Mouse (Mus musculus) kidney, postnatal 14 days (tissue): ENCODE results near the gene Ppy.
A peak's percentile ranks its signal among the peaks of the same experiment; 100 is the strongest.

Experiments used
- DNase-seq: peaks from one replicate; pipeline ENCODE4 v3.0.0; 2022; ENCODE audit warnings: mixed read lengths

Ppy gene

DNA sequence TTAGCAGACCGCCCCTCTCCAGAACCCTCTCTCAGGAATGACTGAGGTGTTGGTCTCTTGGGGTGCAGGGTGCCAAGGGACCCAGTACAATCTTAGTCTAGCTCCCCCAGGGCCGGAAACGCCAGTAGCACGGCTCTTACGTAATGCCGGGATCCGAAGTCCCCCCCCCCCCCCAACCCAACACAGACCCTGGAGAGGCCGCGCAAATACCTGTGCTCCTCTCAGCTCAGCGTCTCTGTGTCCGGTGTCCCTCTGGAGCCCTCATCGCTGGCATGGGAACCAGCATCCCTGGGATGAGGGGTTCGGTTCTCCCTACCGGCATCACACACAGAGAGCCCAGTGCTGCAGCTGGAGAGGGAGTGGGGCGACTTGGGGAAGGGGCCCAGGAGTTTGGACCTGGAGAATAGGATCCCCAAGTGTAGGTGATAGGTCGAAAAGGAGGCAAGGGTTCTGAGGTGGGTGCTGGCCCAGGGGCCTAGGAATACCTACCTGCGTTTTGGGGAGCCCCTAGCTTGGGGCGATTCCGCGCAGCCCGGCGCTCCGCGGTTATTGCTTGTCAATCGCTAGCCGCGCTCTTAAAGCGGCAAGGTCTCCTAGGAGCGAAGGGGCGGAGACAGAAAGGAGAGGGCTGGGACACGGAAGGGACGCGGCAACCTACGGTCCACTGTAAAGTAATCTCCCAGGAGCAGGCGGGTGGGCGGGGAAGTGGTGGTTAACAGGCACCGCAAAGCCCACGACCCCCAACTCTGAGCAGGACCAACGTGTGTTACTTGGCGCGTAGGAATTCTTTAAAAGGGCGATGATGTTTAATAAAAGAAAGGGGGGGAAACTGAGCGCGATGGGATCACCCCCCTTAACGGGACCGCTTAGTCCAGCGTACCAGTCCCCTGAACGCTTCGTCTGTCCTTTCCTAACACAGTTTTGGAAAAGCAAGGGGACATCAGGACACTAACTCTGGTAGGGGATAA lies 12.9 kb downstream of the Ppy start, which contains the start of gene Mpp2:
Mpp2 (minus strand) TSS at position 585 of the 968 bp plus-strand sequence.
- peak; percentile 73 for DNase-seq

DNA sequence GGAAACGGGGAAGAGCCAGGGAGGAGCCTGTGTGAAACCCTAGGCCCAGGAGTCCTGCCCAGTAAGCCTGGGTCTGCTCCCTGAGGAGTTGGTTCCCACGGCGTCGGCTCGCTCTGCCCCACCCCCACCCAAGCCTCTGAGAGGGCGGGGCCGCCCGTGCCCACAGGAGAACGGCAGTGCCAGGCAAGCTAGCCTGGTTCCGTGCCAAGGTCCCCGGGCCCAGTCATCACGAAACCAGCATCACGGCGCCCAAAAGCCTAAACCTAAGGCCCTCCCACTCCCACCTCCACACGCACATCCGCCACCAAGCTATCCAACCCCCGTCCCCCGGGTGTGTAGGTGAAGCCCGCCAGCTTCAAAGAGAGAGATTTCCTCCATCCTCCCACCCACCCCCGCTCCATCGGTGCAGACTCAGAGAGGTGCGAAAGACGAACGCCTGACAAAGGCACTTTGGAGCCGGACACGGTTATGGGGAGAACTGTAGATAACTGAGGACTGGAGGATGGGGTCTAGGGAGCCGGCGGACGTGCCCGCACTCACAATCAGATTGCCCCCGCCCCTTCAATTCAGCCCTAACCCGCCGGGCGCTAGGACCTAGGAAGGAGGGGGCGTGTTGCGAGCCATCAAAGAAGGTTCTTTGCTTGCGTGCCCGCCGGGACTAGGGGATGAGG lies 13.9 kb downstream of the Ppy start:
- peak; percentile 77 for DNase-seq

DNA sequence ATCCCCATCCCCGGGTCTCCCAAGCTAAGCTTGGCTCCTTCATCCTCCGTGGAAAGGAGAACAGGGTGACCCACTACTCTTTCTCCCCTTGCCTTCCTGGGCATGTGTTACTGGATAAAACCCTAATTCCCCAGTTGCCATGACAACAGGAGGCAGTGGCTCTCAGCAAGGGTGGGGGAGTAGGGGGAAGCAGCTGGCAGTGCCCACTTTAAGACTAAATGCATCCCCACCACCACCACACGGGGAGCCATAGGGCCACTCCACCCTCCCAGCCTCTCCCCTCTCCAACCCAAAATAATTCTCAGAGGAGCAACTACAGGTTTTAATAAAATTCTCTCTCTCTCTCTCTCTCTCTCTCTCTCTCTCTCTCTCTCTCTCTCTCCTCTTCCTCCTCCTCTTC lies 14.8 kb downstream of the Ppy start:
- DNase-seq: no peak

DNA sequence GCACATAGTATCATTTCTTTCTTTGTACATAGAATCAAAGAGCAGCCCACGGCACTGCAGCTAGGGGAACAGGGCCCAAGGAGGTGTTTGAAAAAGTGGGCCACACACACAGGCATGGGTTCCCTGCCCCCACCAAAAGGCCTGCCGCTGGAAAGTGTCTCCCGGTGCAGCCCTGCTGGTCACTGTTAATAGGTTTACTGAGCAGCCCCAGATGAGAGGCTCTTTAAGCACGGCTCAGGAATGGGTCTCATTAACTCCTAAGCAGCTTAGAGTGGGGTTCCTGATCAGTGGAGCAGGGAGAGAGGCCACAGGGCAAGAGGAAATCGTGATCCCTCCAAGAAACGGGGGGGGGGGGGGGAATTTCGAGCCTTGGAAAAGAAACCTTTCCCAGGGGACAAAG lies 17.0 kb downstream of the Ppy start:
- DNase-seq: peak; percentile 33

DNA sequence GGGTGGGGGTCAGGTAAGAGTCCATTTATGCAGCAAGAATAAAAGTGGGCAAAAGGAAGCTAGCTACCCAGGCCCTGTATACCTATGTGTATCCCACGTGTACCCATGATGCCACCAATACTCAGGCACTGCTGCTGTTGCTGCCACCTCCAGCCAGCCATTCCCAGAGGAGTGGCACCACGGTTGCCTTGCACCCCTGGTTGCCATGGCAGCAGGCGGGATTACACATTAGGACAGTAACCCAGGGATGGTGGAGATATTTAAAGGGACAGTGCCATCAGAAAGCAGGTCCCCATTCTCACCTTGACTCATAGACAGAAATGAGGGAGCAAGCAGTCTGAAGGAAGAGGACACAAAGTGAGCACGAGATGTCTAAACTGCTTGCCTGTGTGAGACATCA lies 17.9 kb downstream of the Ppy start:
- no peak for DNase-seq

DNA sequence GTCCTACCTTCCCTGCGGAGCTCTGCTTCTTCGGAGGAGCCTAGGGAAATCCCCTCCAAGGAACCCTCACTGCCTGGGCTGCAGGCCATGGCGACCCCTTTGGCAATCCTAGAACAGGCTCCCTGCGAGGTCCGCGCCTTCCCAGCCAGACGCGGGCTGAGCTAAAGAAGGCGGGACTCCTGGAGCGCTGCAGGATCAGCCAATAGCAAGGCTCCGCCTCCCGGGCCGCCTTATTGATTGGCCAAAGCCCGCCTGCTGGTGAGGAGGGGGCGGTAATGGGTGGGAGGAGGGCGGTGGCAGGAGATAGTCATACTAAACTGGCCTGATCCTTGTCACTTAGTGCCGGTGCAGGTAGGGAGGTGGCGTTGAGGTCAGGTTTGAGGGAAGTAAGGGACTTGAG lies 18.8 kb downstream of the Ppy start:
- peak; percentile 82 for DNase-seq

DNA sequence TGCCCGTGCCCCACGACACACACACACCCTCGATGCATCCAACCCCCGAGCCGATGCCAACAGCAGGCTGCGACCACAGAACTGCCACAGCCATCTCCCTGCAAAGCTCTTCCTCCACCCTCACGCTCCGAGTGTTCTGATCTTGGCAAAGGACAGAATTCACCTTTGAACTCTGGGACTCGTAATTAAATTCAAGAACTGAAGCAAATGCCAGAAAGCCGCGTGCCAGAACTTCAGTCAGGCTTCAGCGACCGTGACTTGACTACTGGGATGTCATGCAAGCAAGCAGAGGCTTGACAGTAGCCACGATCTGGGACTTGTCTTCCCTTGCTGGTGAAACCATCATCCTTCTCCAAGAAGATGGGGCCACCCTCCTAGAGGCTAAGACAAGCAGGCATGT lies 27.4 kb downstream of the Ppy start:
- peak; percentile 54 for DNase-seq

DNA sequence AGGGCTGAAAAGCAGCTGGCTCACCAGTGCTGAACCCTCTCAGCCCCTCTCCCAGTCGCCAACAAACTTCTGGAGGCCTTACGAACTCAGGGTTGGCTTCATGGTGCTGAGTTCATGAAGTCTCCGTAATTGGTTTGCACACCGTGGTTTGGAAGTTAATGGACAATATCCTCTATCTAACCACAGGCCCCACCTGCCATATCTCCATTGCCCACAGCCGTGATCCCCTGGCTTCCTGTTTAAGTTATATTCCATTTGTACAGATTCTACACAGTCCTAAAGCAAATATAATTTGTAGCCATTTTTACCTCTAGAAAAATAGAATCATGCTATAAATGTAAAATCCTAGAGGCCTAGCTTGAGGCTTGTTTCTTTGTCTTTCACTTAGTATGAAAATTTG lies 28.4 kb downstream of the Ppy start:
- no peak for DNase-seq

DNA sequence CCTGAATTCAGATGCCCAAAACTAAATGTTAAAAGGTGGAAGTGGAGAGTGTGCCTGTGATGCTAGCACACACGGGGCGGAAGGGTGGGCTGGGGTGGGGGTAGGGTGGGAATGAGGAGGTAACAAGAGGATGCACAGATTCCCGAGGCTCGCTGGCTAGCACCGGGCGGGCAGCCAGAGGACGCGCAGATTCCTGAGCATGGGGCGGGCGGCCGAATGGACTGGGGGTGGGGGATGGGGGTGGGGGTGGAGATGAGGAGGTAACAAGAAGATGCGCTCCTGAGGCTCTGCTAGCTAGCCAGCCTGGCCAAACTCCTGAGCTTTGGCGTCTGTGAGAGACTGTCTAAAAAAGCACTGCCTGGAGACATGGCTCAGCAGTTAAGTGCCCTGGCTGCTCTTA lies 30.7 kb downstream of the Ppy start:
- no peak for DNase-seq

DNA sequence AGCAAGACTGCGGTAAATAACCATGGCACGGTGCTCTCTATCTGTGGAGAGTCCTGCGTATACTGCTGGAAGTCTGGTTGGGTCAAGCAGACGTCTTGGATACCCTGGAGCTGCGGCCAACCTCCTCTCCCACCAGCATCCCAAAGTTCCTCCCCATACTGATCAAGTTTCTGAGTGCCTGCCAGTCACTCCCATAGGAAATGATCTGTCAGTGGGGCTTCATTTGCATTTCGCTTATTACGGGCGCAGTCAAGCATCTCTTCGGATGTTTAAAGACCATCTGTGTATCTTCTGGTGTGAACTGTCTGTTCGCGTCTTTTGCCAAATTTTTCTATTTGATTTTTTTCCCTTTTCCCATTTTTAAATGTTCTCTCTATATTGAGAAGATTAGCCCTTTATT lies 31.5 kb downstream of the Ppy start:
- DNase-seq: no peak

DNA sequence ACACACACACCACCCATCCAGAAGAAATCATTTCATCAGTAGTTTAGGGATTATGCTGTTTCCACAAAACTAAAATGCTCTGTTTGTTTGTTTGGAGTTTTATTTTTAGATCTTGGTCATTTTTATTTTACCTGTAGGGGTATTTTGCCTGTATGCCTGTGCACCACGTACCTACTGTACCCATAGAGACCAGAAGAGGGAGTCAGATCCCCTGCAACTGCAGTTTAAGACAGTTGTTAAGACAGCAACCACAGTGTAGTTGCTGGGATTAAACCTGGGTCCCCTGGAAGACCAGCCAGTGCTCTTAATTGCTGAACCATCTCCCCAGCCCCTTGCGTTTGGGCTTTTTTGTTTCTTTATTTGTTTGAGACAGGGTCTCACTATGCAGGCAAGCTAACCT lies 32.1 kb downstream of the Ppy start:
- DNase-seq: no peak

DNA sequence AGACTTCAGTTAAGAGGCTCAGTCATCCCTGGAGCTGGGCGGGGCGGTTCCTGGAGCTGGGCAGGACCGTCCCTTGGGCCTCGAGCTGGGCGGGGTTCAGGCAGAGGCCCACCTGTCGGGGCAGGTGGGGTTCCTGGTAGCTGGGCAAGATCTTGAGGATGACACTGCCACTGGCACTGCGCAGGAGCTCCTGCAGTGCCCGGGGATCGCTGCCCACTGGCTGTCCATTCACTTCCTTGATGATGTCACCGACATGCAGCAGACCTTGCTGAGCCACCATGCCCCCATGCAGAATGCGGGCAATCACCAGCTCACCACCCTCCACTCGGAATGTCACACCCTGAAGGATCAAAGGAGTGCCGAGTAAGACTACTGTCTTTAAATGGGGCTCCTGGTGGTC lies 38.0 kb downstream of the Ppy start:
- no peak for DNase-seq

DNA sequence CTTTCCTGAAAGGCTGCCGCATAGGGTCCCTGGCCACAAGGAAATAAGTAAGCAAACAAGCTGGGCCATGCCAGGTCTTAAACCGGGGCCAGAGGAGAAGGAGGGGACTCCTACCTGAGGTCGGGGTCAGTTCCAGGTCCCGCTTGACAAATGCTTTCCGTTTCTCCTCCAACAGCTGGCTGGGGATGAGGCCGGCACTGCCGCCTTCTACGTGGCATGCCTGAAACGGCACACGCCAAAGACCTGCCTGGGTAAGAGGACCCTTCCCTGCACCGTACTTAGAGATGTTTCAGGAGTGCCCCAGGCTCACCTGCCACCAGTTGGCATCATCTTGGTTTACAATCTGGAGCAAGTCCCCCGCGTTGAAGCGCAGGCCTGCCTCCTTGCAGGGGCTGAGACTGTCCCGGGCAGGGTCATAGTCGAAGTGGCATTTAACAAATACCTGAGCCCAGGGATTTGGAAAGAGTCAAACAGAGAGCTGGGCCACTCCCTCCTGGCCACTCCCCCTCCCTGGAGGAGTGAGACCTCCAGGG lies 39.1 kb downstream of the Ppy start:
- no peak for DNase-seq

DNA sequence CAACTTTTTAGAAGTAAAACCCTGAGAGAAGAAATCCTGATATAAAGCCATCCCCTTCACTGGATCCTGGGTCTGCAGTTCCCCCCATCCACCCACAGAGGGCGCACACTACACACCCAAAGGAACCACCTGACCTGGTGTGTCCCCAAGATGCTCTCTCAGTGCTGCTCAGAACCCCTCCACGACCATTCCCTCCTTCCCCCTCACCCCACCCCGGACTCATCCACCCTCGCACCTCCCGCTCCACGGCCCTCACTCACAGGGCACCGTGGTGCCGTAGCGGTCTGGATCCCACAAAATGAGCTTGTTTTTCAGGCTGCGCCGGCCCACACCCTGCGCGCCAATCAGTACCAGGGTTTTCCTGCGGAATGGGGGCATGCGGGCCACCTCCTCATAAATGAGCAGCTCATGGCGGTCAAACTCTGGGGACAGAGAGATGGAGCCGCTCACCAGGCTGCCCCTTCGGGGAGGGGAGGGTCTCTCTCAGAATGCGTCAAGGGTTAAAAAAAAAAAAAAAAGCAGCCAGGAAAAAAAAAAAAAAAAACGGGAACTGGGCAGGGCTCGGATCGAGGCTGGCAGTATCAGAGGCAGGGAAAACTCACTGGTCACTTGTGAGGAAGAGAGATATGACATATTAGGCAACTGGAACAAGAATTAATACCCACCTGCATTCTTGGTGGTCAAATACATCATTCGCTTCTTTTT lies 39.7 kb downstream of the Ppy start:
- peak; percentile 81 for DNase-seq

DNA sequence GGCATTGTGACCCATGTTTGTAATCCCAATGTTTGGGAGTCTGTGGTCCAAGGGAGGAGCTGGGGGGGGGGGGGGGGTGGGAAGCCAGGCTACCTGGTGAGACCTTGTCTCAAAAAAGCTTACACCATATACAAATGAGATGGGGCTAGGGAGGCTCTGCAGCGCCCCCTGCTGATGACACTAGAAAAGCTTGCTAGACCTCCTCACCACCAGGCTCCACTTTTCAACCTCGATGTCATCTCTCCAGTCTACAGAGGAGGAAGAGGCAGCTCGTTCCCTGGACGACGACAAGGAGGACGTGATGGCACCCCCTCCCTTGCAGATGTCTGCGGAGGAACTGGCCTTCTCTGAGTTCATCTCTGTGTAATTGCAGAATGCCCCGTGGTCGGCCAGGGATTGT lies 47.3 kb downstream of the Ppy start:
- peak; percentile 48 for DNase-seq

DNA sequence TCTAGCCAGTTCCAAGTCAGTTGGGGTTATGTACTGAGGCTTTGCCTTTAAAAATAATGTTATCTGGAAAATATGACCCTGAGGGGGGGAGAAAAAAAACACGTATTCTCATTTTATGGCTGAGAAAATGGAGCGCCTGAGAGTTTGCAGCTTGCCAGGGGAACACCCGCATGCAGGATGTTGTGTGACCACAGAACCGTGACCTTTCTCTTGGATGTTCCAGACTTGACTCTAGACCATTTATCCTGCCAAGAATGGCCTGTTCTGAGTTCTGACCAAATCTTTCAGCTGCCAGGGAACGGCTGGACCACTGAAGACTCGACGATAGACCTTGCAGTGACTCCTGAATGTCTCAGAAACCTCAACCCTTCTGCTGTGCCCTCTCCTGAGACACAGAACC lies 47.9 kb downstream of the Ppy start:
- peak; percentile 77 for DNase-seq

DNA sequence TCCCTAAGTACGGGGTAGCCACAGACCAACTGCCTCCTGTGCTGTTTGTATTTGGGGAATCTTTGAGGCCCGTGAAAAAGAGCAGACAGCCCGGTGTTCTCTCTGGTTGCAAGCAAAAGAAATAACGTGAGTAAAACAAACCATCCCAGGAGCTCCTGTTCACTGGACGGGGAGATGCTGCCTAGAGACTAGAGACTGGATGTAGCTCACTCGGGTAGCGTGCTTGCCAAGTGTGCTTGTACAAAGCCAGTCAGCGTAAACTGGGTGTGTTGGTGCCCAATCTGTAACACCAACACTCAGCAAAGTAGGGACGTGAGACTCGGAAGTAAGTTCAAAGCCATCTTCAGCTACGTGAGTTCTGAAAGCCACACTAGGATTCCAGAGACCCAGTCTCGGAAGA lies 48.4 kb downstream of the Ppy start:
- DNase-seq: no peak

DNA sequence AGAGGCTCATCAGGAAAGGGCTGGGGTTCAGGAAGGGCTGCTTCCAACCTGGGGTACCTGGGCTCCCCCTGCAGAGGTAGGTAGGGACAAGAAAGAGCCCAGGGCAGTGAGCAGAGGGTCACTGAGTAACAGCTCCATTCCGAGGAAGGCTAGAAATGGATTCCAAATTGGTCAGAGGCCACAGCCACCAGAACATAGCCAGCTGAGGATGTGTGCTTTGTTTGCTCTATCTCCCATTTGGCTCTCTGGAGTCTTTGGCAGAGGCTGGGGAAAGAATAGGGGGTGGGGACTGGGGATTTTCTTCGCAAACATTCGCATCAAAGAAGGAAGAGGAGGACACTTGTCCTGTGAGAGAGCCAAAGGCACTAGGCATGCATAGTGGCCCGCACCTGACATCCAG lies 49.2 kb downstream of the Ppy start:
- DNase-seq: peak; percentile 62

DNA sequence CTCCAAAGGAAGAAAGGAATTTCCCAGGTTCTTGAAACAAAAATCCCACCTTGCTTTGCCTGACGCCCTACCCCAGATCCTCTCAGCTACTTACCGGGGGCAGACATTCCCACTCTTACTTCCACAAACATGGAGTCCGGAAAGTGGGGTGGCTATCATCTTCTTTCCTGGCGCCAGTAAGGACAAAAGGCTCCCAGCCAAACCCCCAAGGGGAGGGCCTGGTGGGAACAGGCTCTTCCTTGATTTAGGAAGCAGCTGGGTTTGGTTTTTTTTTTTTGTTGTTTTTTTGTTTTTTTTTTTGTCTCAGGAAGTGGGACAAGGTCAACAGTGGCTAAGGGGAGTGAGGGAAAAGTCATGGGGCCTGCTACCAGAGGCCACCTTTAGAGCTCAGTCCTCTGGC lies 49.6 kb downstream of the Ppy start:
- DNase-seq: peak; percentile 85
